Mouse (Mus musculus) liver, adult 2 months (tissue): ENCODE data around the gene Wdr1.

ENCODE experiments used
- CTCF ChIP-seq: fragments of 200-500 bp; IDR thresholded peaks from 2 replicates; pipeline ENCODE4 v1.5.1; 2011; ENCODE audit warnings: low read depth, low read length, control low read depth
- POLR2A ChIP-seq: fragments of 200-500 bp; IDR thresholded peaks from 2 replicates; pipeline ENCODE4 v1.6.1; 2011; ENCODE audit warnings: low read length, control low read depth; ENCODE audit not compliant: insufficient read depth; ENCODE audit errors: extremely low read depth

- TF ChIP-seq CTCF (no peak), POLR2A (no peak)
Observed at GRCm38 (mm10) chr5:38563121-38563520, at the start of gene Wdr1.
